Mouse (Mus musculus): ENCODE results near the gene Adamtsl1. TPM values are rescaled to one million over a fixed set of nuclear protein-coding genes. Genes with fewer than 3 reads are reported as not detected.

Gene Adamtsl1
- polyA plus RNA-seq, 1 experiment from 2014 or later = 3.1 TPM

- no peak overlapping the region for H3K9ac ChIP-seq (ENCODE audit: low read depth, low read length)
- TF ChIP-seq CTCF (IDR thresholded peaks at IDR 0.05; ENCODE audit: low read depth) = no peak
- no peak overlapping the region for H3K4me3 ChIP-seq (ENCODE audit: low read depth, low read length)
- H3K4me2 ChIP-seq (replicated peaks; ENCODE audit: low read depth) = no peak overlapping the region
- H3K36me3 ChIP-seq (ENCODE audit: control insufficient read depth, insufficient read depth) = no peaks in the 10 kb centered on the region
- 59% methylated on average over 3 of the region's 3 CpGs for WGBS
- H3K4me1 ChIP-seq (replicated peaks; ENCODE audit: control insufficient read depth, insufficient read depth, low read length) = no peaks in the 10 kb centered on the region
- ATAC-seq = no peak
- no peaks in the 10 kb centered on the region for H3K9me3 ChIP-seq (ENCODE audit: control insufficient read depth)
- no peaks in the 10 kb centered on the region for H3K27me3 ChIP-seq (replicated peaks; ENCODE audit: control insufficient read depth, insufficient read depth, low read length)
- no peak overlapping the region for H3K27ac ChIP-seq (ENCODE audit: low read depth, low read length)
These were observed 462.2 kb downstream of the Adamtsl1 start for GRCm38 (mm10) chr4:85976188-85976587.

- Histone ChIP-seq H3K9ac (ENCODE audit: low read depth, low read length) (no peak overlapping the region), H3K36me3 (ENCODE audit: control insufficient read depth, insufficient read depth) (no peaks in the 10 kb centered on the region), H3K27me3 (replicated peaks; ENCODE audit: control insufficient read depth, insufficient read depth, low read length) (no peaks in the 10 kb centered on the region), H3K4me1 (replicated peaks; ENCODE audit: control insufficient read depth, insufficient read depth, low read length) (no peaks in the 10 kb centered on the region), H3K4me3 (ENCODE audit: low read depth, low read length) (no peak overlapping the region), H3K4me2 (replicated peaks; ENCODE audit: low read depth) (no peak overlapping the region), H3K27ac (ENCODE audit: low read depth, low read length) (no peak overlapping the region), H3K9me3 (ENCODE audit: control insufficient read depth) (no peaks in the 10 kb centered on the region)
- TF ChIP-seq CTCF (IDR thresholded peaks at IDR 0.05; ENCODE audit: low read depth) = no peak
- 60% methylated on average over 10 of the region's 10 CpGs for WGBS
- no peak for ATAC-seq
These were observed 465.2 kb downstream of the Adamtsl1 start for GRCm38 (mm10) chr4:85979206-85979605.

GRCm38 (mm10) chr4:86006596-86006995, 492.6 kb downstream of the Adamtsl1 start:
- H3K27ac ChIP-seq (ENCODE audit: low read depth, low read length) = no peak overlapping the region
- H3K27me3 ChIP-seq (replicated peaks; ENCODE audit: control insufficient read depth, insufficient read depth, low read length) = no peaks in the 10 kb centered on the region
- H3K4me1 ChIP-seq (replicated peaks; ENCODE audit: control insufficient read depth, insufficient read depth, low read length) = no peaks in the 10 kb centered on the region
- H3K4me3 ChIP-seq (ENCODE audit: low read depth, low read length) = no peak overlapping the region
- no peak for TF ChIP-seq CTCF (IDR thresholded peaks at IDR 0.05; ENCODE audit: low read depth)
- H3K9ac ChIP-seq (ENCODE audit: low read depth, low read length) = no peak overlapping the region
- no peaks in the 10 kb centered on the region for H3K36me3 ChIP-seq (ENCODE audit: control insufficient read depth, insufficient read depth)
- WGBS = 62% methylated on average over 5 of the region's 5 CpGs
- ATAC-seq = no peak
- H3K9me3 ChIP-seq (ENCODE audit: control insufficient read depth) = no peaks in the 10 kb centered on the region
- no peak overlapping the region for H3K4me2 ChIP-seq (replicated peaks; ENCODE audit: low read depth)

GRCm38 (mm10) chr4:86013640-86014039, 499.7 kb downstream of the Adamtsl1 start:
- WGBS = 79% methylated on average over 3 of the region's 3 CpGs
- H3K4me1 ChIP-seq (replicated peaks; ENCODE audit: control insufficient read depth, insufficient read depth, low read length) = no peaks in the 10 kb centered on the region
- H3K36me3 ChIP-seq (ENCODE audit: control insufficient read depth, insufficient read depth) = no peaks in the 10 kb centered on the region
- no peak overlapping the region for H3K4me2 ChIP-seq (replicated peaks; ENCODE audit: low read depth)
- no peaks in the 10 kb centered on the region for H3K27me3 ChIP-seq (replicated peaks; ENCODE audit: control insufficient read depth, insufficient read depth, low read length)
- H3K4me3 ChIP-seq (ENCODE audit: low read depth, low read length) = no peak overlapping the region
- no peaks in the 10 kb centered on the region for H3K9me3 ChIP-seq (ENCODE audit: control insufficient read depth)
- H3K9ac ChIP-seq (ENCODE audit: low read depth, low read length) = no peak overlapping the region
- TF ChIP-seq CTCF (IDR thresholded peaks at IDR 0.05; ENCODE audit: low read depth) = no peak
- no peak overlapping the region for H3K27ac ChIP-seq (ENCODE audit: low read depth, low read length)
- ATAC-seq = no peak

GRCm38 (mm10) chr4:86018928-86019327, 505.0 kb downstream of the Adamtsl1 start:
- Histone ChIP-seq H3K9ac (ENCODE audit: low read depth, low read length) (no peak overlapping the region), H3K4me2 (replicated peaks; ENCODE audit: low read depth) (no peak overlapping the region), H3K36me3 (ENCODE audit: control insufficient read depth, insufficient read depth) (no peaks in the 10 kb centered on the region), H3K27me3 (replicated peaks; ENCODE audit: control insufficient read depth, insufficient read depth, low read length) (no peaks in the 10 kb centered on the region), H3K4me3 (ENCODE audit: low read depth, low read length) (no peak overlapping the region), H3K9me3 (ENCODE audit: control insufficient read depth) (no peaks in the 10 kb centered on the region), H3K4me1 (replicated peaks; ENCODE audit: control insufficient read depth, insufficient read depth, low read length) (no peaks in the 10 kb centered on the region), H3K27ac (ENCODE audit: low read depth, low read length) (no peak overlapping the region)
- WGBS = 90% methylated on average over 1 of the region's 1 CpGs
- no peak for ATAC-seq
- TF ChIP-seq CTCF (IDR thresholded peaks at IDR 0.05; ENCODE audit: low read depth) = no peak

- Histone ChIP-seq H3K4me3 (ENCODE audit: low read depth, low read length) (no peak overlapping the region), H3K9ac (ENCODE audit: low read depth, low read length) (no peak overlapping the region), H3K9me3 (ENCODE audit: control insufficient read depth) (no peaks in the 10 kb centered on the region), H3K4me2 (replicated peaks; ENCODE audit: low read depth) (no peak overlapping the region), H3K36me3 (ENCODE audit: control insufficient read depth, insufficient read depth) (no peaks in the 10 kb centered on the region), H3K27ac (ENCODE audit: low read depth, low read length) (no peak overlapping the region), H3K4me1 (replicated peaks; ENCODE audit: control insufficient read depth, insufficient read depth, low read length) (no peaks in the 10 kb centered on the region), H3K27me3 (replicated peaks; ENCODE audit: control insufficient read depth, insufficient read depth, low read length) (no peaks in the 10 kb centered on the region)
- ATAC-seq = no peak
- 47% methylated on average over 4 of the region's 4 CpGs for WGBS
- no peak for TF ChIP-seq CTCF (IDR thresholded peaks at IDR 0.05; ENCODE audit: low read depth)
These were observed 505.6 kb downstream of the Adamtsl1 start for GRCm38 (mm10) chr4:86019586-86019985.

Data from intestine, postnatal 0 days (tissue).